In the genomic region with DNA sequence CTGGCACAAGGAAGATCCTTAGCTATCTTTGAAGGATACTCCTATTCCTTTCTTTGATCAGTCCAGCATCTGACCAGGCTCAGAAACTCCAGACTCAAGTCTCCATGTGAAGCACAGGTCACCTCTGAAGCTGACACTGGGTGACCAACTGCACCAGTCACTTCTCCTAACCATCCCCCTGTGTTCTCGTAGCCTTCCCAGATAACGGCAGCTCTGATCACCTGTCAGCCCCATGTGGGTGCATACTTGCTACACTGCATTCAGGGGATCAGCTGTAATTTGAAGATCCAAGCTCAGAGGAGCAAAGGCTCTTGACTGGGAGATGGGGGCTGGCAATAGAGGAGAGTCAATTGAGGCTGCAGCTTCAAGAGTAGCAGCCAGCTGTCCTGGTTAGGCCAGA, we compare ENCODE assay signal across 24 mouse cellular contexts. TPM values are rescaled to one million over a fixed set of nuclear protein-coding genes. Genes with fewer than 3 reads are reported as not detected.
DNase-seq lines count a peak whose midpoint lies in the region; ATAC-seq lines count a peak whose summit lies in the region.
"Had no signal": no experiment of that assay in that cellular context is flagged by ENCODE, and none has a peak within 500 bp of the region (broad histone marks: within the 10 kb centered on the region; RNA-seq: fewer than 3 reads in every experiment).

No protein-coding gene starts in this region.

- H3K27me3 ChIP-seq in forebrain, embryonic 15.5 days = no peaks in the 10 kb centered on the region
- peaks cover 12% of the 10 kb centered on the region for H3K27me3 ChIP-seq in forebrain, embryonic 12.5 days
- H3K27me3 ChIP-seq: CH12.LX had no signal

- H3K9me3 ChIP-seq in forebrain, embryonic 15.5 days = no peaks in the 10 kb centered on the region
- H3K9me3 ChIP-seq in forebrain, embryonic 12.5 days = no peaks in the 10 kb centered on the region
- H3K9me3 ChIP-seq: embryonic facial prominence, embryonic 10.5 days; embryonic facial prominence, embryonic 12.5 days; forebrain, embryonic 10.5 days; forebrain, embryonic 13.5 days; G1E had no signal

- DNase-seq in heart, postnatal 4 days = peak; percentile 1
- no peak for DNase-seq in heart, postnatal 10 days
- DNase-seq in testis, postnatal 10 days (ENCODE audit: low spot score) = peak; percentile 23
- DNase-seq in testis, postnatal 14 days (ENCODE audit: low spot score) = no peak

- H3K4me3 ChIP-seq in forebrain, embryonic 15.5 days = no peak overlapping the region
- H3K4me3 ChIP-seq in forebrain, embryonic 12.5 days (replicated peaks) = no peak overlapping the region
- H3K4me3 ChIP-seq: embryonic facial prominence, embryonic 10.5 days; embryonic facial prominence, embryonic 12.5 days; erythroblast, embryonic 14.5 days; forebrain, embryonic 10.5 days; forebrain, embryonic 13.5 days had no signal

- 0 out of 2 replicates have a peak, but pooled peaks have one; percentile 19 for ATAC-seq in forebrain, embryonic 15.5 days (replicated peaks)
- ATAC-seq in forebrain, embryonic 12.5 days (ENCODE audit: low FRiP score) = no peak
- ATAC-seq: CD4-positive, CD25-positive, alpha-beta regulatory T cell, adult 4 months had no signal

- H3K9ac ChIP-seq in forebrain, embryonic 15.5 days (replicated peaks) = no peak overlapping the region
- no peak overlapping the region for H3K9ac ChIP-seq in forebrain, embryonic 12.5 days
- H3K9ac ChIP-seq: embryonic facial prominence, embryonic 12.5 days; forebrain, embryonic 13.5 days had no signal

- WGBS in forebrain, embryonic 15.5 days = 76% methylated on average over 2 of the region's 2 CpGs
- WGBS in forebrain, embryonic 12.5 days = 75% methylated on average over 2 of the region's 2 CpGs

- intact Hi-C loops in heart, postnatal 10 days (cut with DNase I) = loop anchor here (1.0 kb wide), 1 partner anchor 298 kb away; no protein-coding TSS in a partner anchor

- H3K4me2 ChIP-seq in forebrain, embryonic 15.5 days (replicated peaks) = no peak overlapping the region
- no peak overlapping the region for H3K4me2 ChIP-seq in forebrain, embryonic 12.5 days
- H3K4me2 ChIP-seq: embryonic facial prominence, embryonic 12.5 days; forebrain, embryonic 13.5 days had no signal

- no peaks in the 10 kb centered on the region for H3K36me3 ChIP-seq in forebrain, embryonic 15.5 days
- no peaks in the 10 kb centered on the region for H3K36me3 ChIP-seq in forebrain, embryonic 12.5 days (replicated peaks)
- H3K36me3 ChIP-seq: embryonic facial prominence, embryonic 10.5 days; embryonic facial prominence, embryonic 12.5 days; forebrain, embryonic 10.5 days; G1E had no signal

- H3K4me1 ChIP-seq in forebrain, embryonic 15.5 days = no peaks in the 10 kb centered on the region
- no peaks in the 10 kb centered on the region for H3K4me1 ChIP-seq in forebrain, embryonic 12.5 days
- H3K4me1 ChIP-seq: embryonic facial prominence, embryonic 10.5 days; embryonic facial prominence, embryonic 12.5 days; forebrain, embryonic 10.5 days; forebrain, embryonic 13.5 days had no signal

- no peak overlapping the region for H3K27ac ChIP-seq in forebrain, embryonic 15.5 days (replicated peaks)
- no peak overlapping the region for H3K27ac ChIP-seq in forebrain, embryonic 12.5 days
- H3K27ac ChIP-seq: embryonic facial prominence, embryonic 10.5 days; embryonic facial prominence, embryonic 12.5 days; forebrain, embryonic 10.5 days; forebrain, embryonic 13.5 days had no signal

RNA-seq across cellular contexts. Expression of a gene that starts 10.0 kb away (rescaled TPM):
- not detected in 2 replicates for polyA plus RNA-seq in forebrain, embryonic 15.5 days (2015; fragmentation: Nextera tagmentation; extraction: Ambion mirVana)
- not detected in 2 replicates for polyA plus RNA-seq in forebrain, embryonic 12.5 days (2016; fragmentation: Nextera tagmentation; extraction: Ambion mirVana)
- not detected for total RNA-seq in heart, postnatal 4 days (2021)
- not detected for total RNA-seq in heart, postnatal 10 days (2021)
- total RNA-seq: adrenal gland, adult 18-20 months; adrenal gland, adult 8-10 months; adrenal gland, postnatal 14 days; adrenal gland, postnatal 36 days; CH12.LX had no signal
- polyA plus RNA-seq: activated CD4-positive, CD25-positive, alpha-beta regulatory T cell, adult 4 months; CD4-positive, CD25-positive, alpha-beta regulatory T cell, adult 4 months; cerebellum, adult 2 months; cortical plate, adult 2 months; embryonic facial prominence, embryonic 12.5 days; erythroblast, embryonic 14.5 days; forebrain, embryonic 10.5 days; forebrain, embryonic 13.5 days; forebrain, embryonic 16.5 days; G1E; Patski had no signal

RNA-seq across cellular contexts. Expression of a gene that starts 39.1 kb away (rescaled TPM):
- polyA plus RNA-seq in forebrain, embryonic 15.5 days (2015; fragmentation: Nextera tagmentation; extraction: Ambion mirVana) = 5.0 and 5.5 TPM in 2 replicates
- polyA plus RNA-seq in forebrain, embryonic 12.5 days (2016; fragmentation: Nextera tagmentation; extraction: Ambion mirVana) = 4.2 and 6.8 TPM in 2 replicates
- total RNA-seq in heart, postnatal 4 days (2021) = not detected
- total RNA-seq in heart, postnatal 10 days (2021) = not detected
- total RNA-seq: adrenal gland, adult 18-20 months; adrenal gland, adult 8-10 months; adrenal gland, postnatal 14 days; adrenal gland, postnatal 36 days; CH12.LX; G1E had no signal
- polyA plus RNA-seq: activated CD4-positive, CD25-positive, alpha-beta regulatory T cell, adult 4 months; CD4-positive, CD25-positive, alpha-beta regulatory T cell, adult 4 months; embryonic facial prominence, embryonic 14.5 days; erythroblast, embryonic 14.5 days; G1E; Patski had no signal

RNA-seq across cellular contexts. Expression of a gene that starts 51.7 kb away (rescaled TPM):
- polyA plus RNA-seq in forebrain, embryonic 15.5 days (2015; fragmentation: Nextera tagmentation; extraction: Ambion mirVana) = 24.1 and 25.0 TPM in 2 replicates
- 22.1 and 27.7 TPM in 2 replicates for polyA plus RNA-seq in forebrain, embryonic 12.5 days (2016; fragmentation: Nextera tagmentation; extraction: Ambion mirVana)
- total RNA-seq in heart, postnatal 4 days (2021) = 1 to 10 TPM; 2.0 to 2.5 TPM
- total RNA-seq in heart, postnatal 10 days (2021) = 1 to 10 TPM; 1.1 to 1.4 TPM
- polyA plus RNA-seq: erythroblast, embryonic 14.5 days had no signal

Comparison
In these comparisons a context has a peak if more than half of its experiments do, and no peak if none do; other contexts are left out.
1. DNase-seq: peak in heart, postnatal 4 days (single experiment) and testis, postnatal 10 days (single experiment); none in heart, postnatal 10 days (0 of 2) and testis, postnatal 14 days (single experiment).